Mouse (Mus musculus): ENCODE measurements around the gene Tmem263. TPM values are rescaled to one million over a fixed set of nuclear protein-coding genes. Genes with fewer than 3 reads are reported as not detected.
A peak's percentile ranks its signal among the peaks of the same experiment; 100 is the strongest.

Tmem263 gene
- polyA plus RNA-seq, 1 experiment from 2014 or later = 55.4 TPM

DNA sequence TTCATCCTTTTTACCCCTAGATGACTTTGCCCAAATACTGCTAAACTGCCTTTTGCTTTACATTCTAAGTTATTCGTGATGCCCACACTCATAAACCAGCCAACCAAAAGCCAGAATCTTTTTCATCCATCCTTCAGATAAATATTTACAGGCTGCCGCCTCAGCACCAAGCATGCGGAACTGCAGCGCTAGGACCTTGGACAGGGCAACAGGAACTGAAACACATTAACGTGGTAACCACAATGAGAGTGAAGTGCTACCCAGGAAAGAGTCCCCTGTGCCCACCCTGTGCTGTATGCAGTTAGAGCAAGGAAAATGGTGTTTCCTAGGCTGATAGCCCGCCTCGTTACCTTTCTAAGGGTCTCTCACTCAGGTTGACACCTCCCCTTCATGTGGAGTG, 26.0 kb downstream of the Tmem263 start:
- H3K4me2 ChIP-seq (ENCODE audit: low read depth, low read length) = peak overlapping the region; percentile 46
- H3K36me3 ChIP-seq (ENCODE audit: control insufficient read depth, insufficient read depth, low read length) = no peaks in the 10 kb centered on the region
- H3K9me3 ChIP-seq (ENCODE audit: control insufficient read depth, low read length) = no peaks in the 10 kb centered on the region
- peak; percentile 49 for ATAC-seq (ENCODE audit: low read depth)
- no peaks in the 10 kb centered on the region for H3K27me3 ChIP-seq (ENCODE audit: control insufficient read depth, insufficient read depth, low read length)
- H3K27ac ChIP-seq (ENCODE audit: low read depth, low read length) = peak overlapping the region; percentile 23; the same call in 1 of the 2 replicates
- peak overlapping the region; percentile 59 for H3K4me3 ChIP-seq (ENCODE audit: low read depth, low read length)
- whole genome bisulfite sequencing = 26% methylated on average over 7 of the region's 7 CpGs
- peaks cover 14% of the 10 kb centered on the region; the same call in 1 of the 2 replicates for H3K4me1 ChIP-seq (ENCODE audit: control insufficient read depth, insufficient read depth, low read length)
- peak overlapping the region; percentile 25; the same call in 1 of the 2 replicates for H3K9ac ChIP-seq (replicated peaks; ENCODE audit: low read depth, low read length)

DNA sequence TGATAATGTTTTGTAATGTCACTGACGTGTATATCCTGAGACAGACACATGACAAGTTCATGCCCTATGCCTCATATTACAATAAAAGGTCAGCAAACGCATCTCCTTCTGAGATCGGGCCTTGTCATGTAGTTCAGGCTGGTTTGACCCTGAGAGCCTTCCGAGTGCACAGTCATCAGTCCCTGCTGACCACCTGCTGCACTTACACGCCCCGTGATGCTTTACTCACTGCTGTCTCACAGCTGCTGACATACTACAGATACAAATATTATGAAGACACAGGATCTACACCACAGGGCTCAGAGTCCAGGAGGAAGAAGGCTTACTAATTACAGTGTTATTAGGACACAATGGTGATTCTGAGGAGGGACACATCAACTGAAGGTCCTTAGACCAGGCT, 34.1 kb downstream of the Tmem263 start:
- ATAC-seq (ENCODE audit: low read depth) = no peak
- Histone ChIP-seq H3K9me3 (ENCODE audit: control insufficient read depth, low read length) (no peaks in the 10 kb centered on the region), H3K27ac (ENCODE audit: low read depth, low read length) (no peak overlapping the region), H3K4me3 (ENCODE audit: low read depth, low read length) (no peak overlapping the region), H3K4me2 (ENCODE audit: low read depth, low read length) (no peak overlapping the region), H3K9ac (replicated peaks; ENCODE audit: low read depth, low read length) (no peak overlapping the region), H3K4me1 (ENCODE audit: control insufficient read depth, insufficient read depth, low read length) (no peaks in the 10 kb centered on the region), H3K27me3 (ENCODE audit: control insufficient read depth, insufficient read depth, low read length) (no peaks in the 10 kb centered on the region), H3K36me3 (ENCODE audit: control insufficient read depth, insufficient read depth, low read length) (0 out of 2 replicates have a peak, but pooled peaks cover 2% of the 10 kb centered on the region)
- WGBS = 91% methylated on average over 6 of the region's 6 CpGs

DNA sequence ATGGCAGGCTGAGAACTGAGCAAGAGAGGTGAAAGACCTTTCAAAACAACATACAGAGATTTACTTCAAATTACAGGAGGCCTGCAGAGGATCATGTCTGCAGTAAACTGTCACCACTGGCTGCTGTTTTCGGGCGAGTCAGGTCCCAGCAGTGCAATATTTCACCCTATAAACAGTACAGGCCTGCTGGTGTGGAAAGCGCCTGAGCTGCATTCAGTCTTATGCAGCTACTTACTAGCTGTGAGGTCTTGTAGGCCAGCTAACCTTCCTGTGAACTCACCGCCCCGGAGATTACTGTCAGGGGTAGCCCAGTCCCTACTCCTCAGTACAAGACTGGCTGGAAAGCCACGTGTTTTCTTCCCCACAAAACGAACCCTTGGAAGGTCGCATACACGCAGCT, 39.0 kb downstream of the Tmem263 start:
- H3K4me3 ChIP-seq (ENCODE audit: low read depth, low read length) = no peak overlapping the region
- H3K4me1 ChIP-seq (ENCODE audit: control insufficient read depth, insufficient read depth, low read length) = no peaks in the 10 kb centered on the region
- H3K9me3 ChIP-seq (ENCODE audit: control insufficient read depth, low read length) = no peaks in the 10 kb centered on the region
- H3K27me3 ChIP-seq (ENCODE audit: control insufficient read depth, insufficient read depth, low read length) = no peaks in the 10 kb centered on the region
- 77% methylated on average over 9 of the region's 9 CpGs for WGBS
- no peak overlapping the region for H3K27ac ChIP-seq (ENCODE audit: low read depth, low read length)
- H3K36me3 ChIP-seq (ENCODE audit: control insufficient read depth, insufficient read depth, low read length) = peaks cover 13% of the 10 kb centered on the region; the same call in 1 of the 2 replicates
- ATAC-seq (ENCODE audit: low read depth) = no peak
- no peak overlapping the region for H3K9ac ChIP-seq (replicated peaks; ENCODE audit: low read depth, low read length)
- no peak overlapping the region for H3K4me2 ChIP-seq (ENCODE audit: low read depth, low read length)

DNA sequence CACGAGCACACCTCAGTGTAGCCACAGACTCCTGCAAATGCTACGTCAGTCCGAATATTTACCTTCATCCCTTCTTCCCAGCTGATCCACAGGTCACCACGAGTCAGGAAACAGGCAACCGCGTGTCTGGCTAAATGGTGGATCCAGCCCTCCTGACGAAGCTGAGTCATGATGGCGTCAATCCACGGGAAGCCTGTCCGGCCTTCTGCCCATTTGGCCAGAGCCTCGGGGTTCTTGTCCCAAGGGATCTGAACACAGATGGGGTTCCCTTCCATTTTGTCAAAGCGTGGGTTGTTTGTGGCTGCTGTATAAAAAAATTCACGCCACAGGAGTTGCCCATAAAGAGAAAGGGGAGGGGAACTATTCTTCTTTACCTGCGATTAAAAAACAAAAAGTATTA, 43.9 kb downstream of the Tmem263 start:
- Histone ChIP-seq H3K4me3 (ENCODE audit: low read depth, low read length) (no peak overlapping the region), H3K36me3 (ENCODE audit: control insufficient read depth, insufficient read depth, low read length) (peaks cover 19% of the 10 kb centered on the region), H3K4me2 (ENCODE audit: low read depth, low read length) (no peak overlapping the region), H3K27ac (ENCODE audit: low read depth, low read length) (no peak overlapping the region), H3K27me3 (ENCODE audit: control insufficient read depth, insufficient read depth, low read length) (no peaks in the 10 kb centered on the region), H3K9me3 (ENCODE audit: control insufficient read depth, low read length) (no peaks in the 10 kb centered on the region), H3K9ac (replicated peaks; ENCODE audit: low read depth, low read length) (no peak overlapping the region), H3K4me1 (ENCODE audit: control insufficient read depth, insufficient read depth, low read length) (no peaks in the 10 kb centered on the region)
- ATAC-seq (ENCODE audit: low read depth) = no peak
- 81% methylated on average over 14 of the region's 14 CpGs for WGBS

DNA sequence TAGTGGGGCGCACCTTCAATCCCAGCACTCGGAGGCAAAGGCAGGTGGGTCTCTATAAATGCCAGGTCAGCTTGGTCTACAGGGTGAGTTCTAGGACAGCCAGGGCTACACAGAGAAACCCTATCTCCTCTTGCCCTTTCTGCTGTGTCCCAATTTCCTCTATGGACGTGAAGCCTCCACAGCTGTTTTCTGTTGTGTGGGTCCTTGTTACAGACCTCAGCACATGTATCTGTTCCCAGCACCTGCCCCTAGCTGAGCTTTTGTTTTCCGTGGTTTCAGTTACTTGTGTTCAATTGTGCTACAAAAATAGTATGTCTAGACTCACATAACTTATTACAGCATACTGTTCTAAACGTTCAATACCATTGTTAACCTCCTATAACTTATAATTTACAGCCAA, 46.8 kb downstream of the Tmem263 start:
- H3K9me3 ChIP-seq (ENCODE audit: control insufficient read depth, low read length) = no peaks in the 10 kb centered on the region
- H3K4me3 ChIP-seq (ENCODE audit: low read depth, low read length) = no peak overlapping the region
- 78% methylated on average over 5 of the region's 5 CpGs for WGBS
- no peak overlapping the region for H3K4me2 ChIP-seq (ENCODE audit: low read depth, low read length)
- ATAC-seq (ENCODE audit: low read depth) = no peak
- H3K27ac ChIP-seq (ENCODE audit: low read depth, low read length) = no peak overlapping the region
- H3K27me3 ChIP-seq (ENCODE audit: control insufficient read depth, insufficient read depth, low read length) = no peaks in the 10 kb centered on the region
- H3K4me1 ChIP-seq (ENCODE audit: control insufficient read depth, insufficient read depth, low read length) = no peaks in the 10 kb centered on the region
- peaks cover 15% of the 10 kb centered on the region for H3K36me3 ChIP-seq (ENCODE audit: control insufficient read depth, insufficient read depth, low read length)
- H3K9ac ChIP-seq (replicated peaks; ENCODE audit: low read depth, low read length) = no peak overlapping the region

DNA sequence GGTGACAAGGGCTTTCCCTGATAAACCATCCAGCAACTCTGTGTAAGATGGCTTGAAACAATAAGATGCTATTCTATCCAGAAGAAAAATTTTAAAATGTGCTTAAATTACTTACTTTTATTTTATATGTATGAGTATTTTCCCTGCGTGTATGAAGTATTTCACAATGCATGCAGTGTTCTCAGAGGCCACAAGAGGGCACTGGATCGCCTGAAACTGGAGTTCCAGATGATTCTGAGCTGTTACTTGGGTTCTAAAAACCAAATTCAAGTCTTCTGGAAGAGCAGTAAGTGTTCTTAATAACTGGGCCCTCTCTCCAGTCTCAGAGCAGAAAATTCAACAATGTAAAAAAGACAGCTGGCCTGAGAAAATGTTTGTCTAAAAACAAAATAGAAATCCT, 51.8 kb downstream of the Tmem263 start:
- ATAC-seq (ENCODE audit: low read depth) = no peak
- no peak overlapping the region for H3K4me2 ChIP-seq (ENCODE audit: low read depth, low read length)
- no peak overlapping the region for H3K27ac ChIP-seq (ENCODE audit: low read depth, low read length)
- H3K4me1 ChIP-seq (ENCODE audit: control insufficient read depth, insufficient read depth, low read length) = no peaks in the 10 kb centered on the region
- no peak overlapping the region for H3K4me3 ChIP-seq (ENCODE audit: low read depth, low read length)
- H3K9me3 ChIP-seq (ENCODE audit: control insufficient read depth, low read length) = no peaks in the 10 kb centered on the region
- WGBS = 8% methylated on average over 2 of the region's 2 CpGs
- H3K9ac ChIP-seq (replicated peaks; ENCODE audit: low read depth, low read length) = no peak overlapping the region
- peaks cover 5% of the 10 kb centered on the region; the same call in 1 of the 2 replicates for H3K36me3 ChIP-seq (ENCODE audit: control insufficient read depth, insufficient read depth, low read length)
- H3K27me3 ChIP-seq (ENCODE audit: control insufficient read depth, insufficient read depth, low read length) = no peaks in the 10 kb centered on the region

DNA sequence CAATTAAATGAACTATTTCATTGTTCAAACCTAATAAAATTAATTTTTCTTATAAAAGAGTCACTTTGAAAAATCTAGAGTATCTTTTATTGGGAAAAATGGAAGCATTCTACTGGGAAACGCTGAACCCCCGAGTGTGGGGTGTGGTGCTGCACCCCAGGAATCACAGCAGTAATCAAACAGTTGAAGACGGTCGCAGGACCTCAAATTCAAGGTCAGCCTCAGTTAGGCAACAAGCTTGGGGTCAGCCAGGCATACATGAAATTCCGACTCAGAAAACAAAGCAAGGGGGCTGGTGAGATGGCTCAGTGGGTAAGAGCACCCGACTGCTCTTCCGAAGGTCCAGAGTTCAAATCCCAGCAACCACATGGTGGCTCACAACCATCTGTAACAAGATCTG, 55.0 kb downstream of the Tmem263 start:
- no peak for ATAC-seq (ENCODE audit: low read depth)
- Histone ChIP-seq H3K4me1 (ENCODE audit: control insufficient read depth, insufficient read depth, low read length) (no peaks in the 10 kb centered on the region), H3K27ac (ENCODE audit: low read depth, low read length) (no peak overlapping the region), H3K9ac (replicated peaks; ENCODE audit: low read depth, low read length) (no peak overlapping the region), H3K36me3 (ENCODE audit: control insufficient read depth, insufficient read depth, low read length) (no peaks in the 10 kb centered on the region), H3K9me3 (ENCODE audit: control insufficient read depth, low read length) (no peaks in the 10 kb centered on the region), H3K4me2 (ENCODE audit: low read depth, low read length) (no peak overlapping the region), H3K4me3 (ENCODE audit: low read depth, low read length) (no peak overlapping the region), H3K27me3 (ENCODE audit: control insufficient read depth, insufficient read depth, low read length) (no peaks in the 10 kb centered on the region)
- WGBS = 91% methylated on average over 7 of the region's 7 CpGs

DNA sequence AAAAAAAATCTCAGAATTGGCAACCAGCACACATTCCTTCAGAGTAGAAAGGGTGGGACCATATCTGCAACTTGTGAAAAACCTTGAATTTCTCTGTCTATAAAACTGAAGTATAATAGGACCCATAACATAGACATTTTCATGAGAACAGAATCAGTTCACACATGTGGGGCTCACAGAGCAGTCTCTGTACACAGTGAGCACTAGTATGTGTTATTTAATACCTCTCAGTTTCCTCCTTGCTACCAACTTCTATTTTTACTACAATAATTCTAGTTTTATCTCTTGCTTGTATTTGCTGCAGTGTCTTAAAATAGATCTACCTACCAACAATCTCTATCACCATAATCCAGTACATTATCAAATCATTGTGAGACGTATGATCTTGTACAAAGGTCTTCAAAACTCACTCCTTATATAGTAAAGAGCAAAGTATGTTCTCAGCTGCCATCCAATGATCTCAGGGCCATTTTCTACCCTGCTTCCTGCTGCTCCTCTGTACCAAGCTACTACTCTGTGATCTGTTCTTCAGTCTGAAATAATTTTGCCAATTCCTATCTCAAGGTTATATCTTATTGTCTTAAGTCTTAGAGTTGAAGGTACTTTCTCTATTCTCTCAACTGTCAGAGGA, 57.7 kb downstream of the Tmem263 start:
- Histone ChIP-seq H3K27me3 (ENCODE audit: control insufficient read depth, insufficient read depth, low read length) (no peaks in the 10 kb centered on the region), H3K4me3 (ENCODE audit: low read depth, low read length) (no peak overlapping the region)

DNA sequence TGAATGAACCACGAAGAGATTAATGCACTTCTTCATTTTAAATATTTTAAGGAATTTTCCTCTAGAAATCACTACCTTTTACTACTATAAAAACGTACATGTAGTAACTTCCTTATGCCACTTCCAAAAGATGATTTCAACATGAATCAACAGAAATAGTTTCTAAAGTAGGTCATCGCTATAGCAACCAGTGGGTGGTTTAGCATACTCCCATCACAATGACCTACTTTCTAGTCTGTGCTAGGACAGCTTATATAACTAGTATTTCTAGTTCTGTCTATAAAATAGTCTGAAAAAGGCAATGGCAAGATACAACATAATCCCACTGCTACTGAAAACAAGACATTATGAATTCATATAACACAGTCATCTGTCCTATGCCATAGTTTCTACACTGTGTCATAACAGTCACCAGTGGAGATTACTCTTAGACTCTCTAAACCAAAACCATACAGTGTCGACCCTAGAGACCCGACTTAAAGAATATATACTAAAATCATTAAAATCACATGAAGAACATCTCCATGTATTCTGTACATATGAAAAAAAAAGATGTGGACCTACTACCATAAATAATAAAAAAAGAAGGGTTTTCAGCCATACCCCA, 59.4 kb downstream of the Tmem263 start:
- no peak for ATAC-seq (ENCODE audit: low read depth)
- H3K4me2 ChIP-seq (ENCODE audit: low read depth, low read length) = no peak overlapping the region
- no peak overlapping the region for H3K4me3 ChIP-seq (ENCODE audit: low read depth, low read length)
- no peaks in the 10 kb centered on the region for H3K27me3 ChIP-seq (ENCODE audit: control insufficient read depth, insufficient read depth, low read length)
- no peaks in the 10 kb centered on the region for H3K4me1 ChIP-seq (ENCODE audit: control insufficient read depth, insufficient read depth, low read length)
- H3K9ac ChIP-seq (replicated peaks; ENCODE audit: low read depth, low read length) = no peak overlapping the region
- H3K9me3 ChIP-seq (ENCODE audit: control insufficient read depth, low read length) = no peaks in the 10 kb centered on the region
- no peak overlapping the region for H3K27ac ChIP-seq (ENCODE audit: low read depth, low read length)
- no peaks in the 10 kb centered on the region for H3K36me3 ChIP-seq (ENCODE audit: control insufficient read depth, insufficient read depth, low read length)
- WGBS = 70% methylated on average over 5 of the region's 5 CpGs

More for the DNA sequence above, 57.7 kb downstream of the Tmem263 start:
- Histone ChIP-seq H3K9ac (replicated peaks; ENCODE audit: low read depth, low read length) (no peak overlapping the region), H3K4me2 (ENCODE audit: low read depth, low read length) (no peak overlapping the region), H3K27ac (ENCODE audit: low read depth, low read length) (no peak overlapping the region), H3K36me3 (ENCODE audit: control insufficient read depth, insufficient read depth, low read length) (no peaks in the 10 kb centered on the region), H3K9me3 (ENCODE audit: control insufficient read depth, low read length) (no peaks in the 10 kb centered on the region), H3K4me1 (ENCODE audit: control insufficient read depth, insufficient read depth, low read length) (no peaks in the 10 kb centered on the region)
- ATAC-seq (ENCODE audit: low read depth) = no peak
- 85% methylated on average over 1 of the region's 1 CpGs for WGBS
